Mouse (Mus musculus): ENCODE measurements around the gene Lsm12.
"Not testable (repeated sequence)": the region's sequence is repeated elsewhere in the genome, so short reads cannot be mapped to it uniquely, and the experiment has no call there.

Lsm12 gene

GRCm38 (mm10) chr11:102184253-102184645 is 847 bp downstream of the Lsm12 start:
- DNase-seq, result no peak

- DNase-seq, result no peak
Measured at GRCm38 (mm10) chr11:102179836-102180235, 5.3 kb downstream of the Lsm12 start.

- DNase-seq, result no peak
Measured at GRCm38 (mm10) chr11:102168689-102169088, 16.4 kb downstream of the Lsm12 start.

GRCm38 (mm10) chr11:102167539-102167938 is 17.6 kb downstream of the Lsm12 start:
- no peak for DNase-seq

- DNase-seq, result no peak
Measured at GRCm38 (mm10) chr11:102165971-102166722, 18.9 kb downstream of the Lsm12 start.

- DNase-seq, result no peak
Measured at GRCm38 (mm10) chr11:102159781-102160180, 25.3 kb downstream of the Lsm12 start.

GRCm38 (mm10) chr11:102158024-102158423 is 27.1 kb downstream of the Lsm12 start:
- DNase-seq, result not testable (repeated sequence)

GRCm38 (mm10) chr11:102156786-102157089 is 28.4 kb downstream of the Lsm12 start:
- DNase-seq, result no peak

- DNase-seq, result peak; percentile 89
Measured at GRCm38 (mm10) chr11:102156039-102156785, 28.9 kb downstream of the Lsm12 start, which contains the start of gene Tmem101. TSS of gene Tmem101 (minus strand) at chr11:102156404.

GRCm38 (mm10) chr11:102147213-102147989 is 37.7 kb downstream of the Lsm12 start:
- no peak for DNase-seq

GRCm38 (mm10) chr11:102146531-102146930 is 38.6 kb downstream of the Lsm12 start:
- no peak for DNase-seq

GRCm38 (mm10) chr11:102146005-102146404 is 39.1 kb downstream of the Lsm12 start:
- peak; percentile 38 for DNase-seq

GRCm38 (mm10) chr11:102145471-102146001 is 39.6 kb downstream of the Lsm12 start, which contains the start of gene Nags:
TSS of gene Nags (plus strand) at chr11:102145513.
- no peak for DNase-seq

GRCm38 (mm10) chr11:102144957-102145470 is 40.1 kb downstream of the Lsm12 start:
- no peak for DNase-seq

- peak; percentile 57 for DNase-seq
Measured at GRCm38 (mm10) chr11:102142355-102142754, 42.7 kb downstream of the Lsm12 start.

- DNase-seq, result peak; percentile 43
Measured at GRCm38 (mm10) chr11:102140508-102140907, 44.6 kb downstream of the Lsm12 start.

- peak; percentile 33 for DNase-seq
Measured at GRCm38 (mm10) chr11:102138447-102138740, 46.7 kb downstream of the Lsm12 start.

GRCm38 (mm10) chr11:102137625-102138446 is 47.3 kb downstream of the Lsm12 start:
- DNase-seq, result no peak

GRCm38 (mm10) chr11:102134516-102134915 is 50.6 kb downstream of the Lsm12 start:
- DNase-seq, result no peak

- DNase-seq, result no peak
Measured at GRCm38 (mm10) chr11:102117386-102117785, 67.7 kb downstream of the Lsm12 start.

- DNase-seq, result no peak
Measured at GRCm38 (mm10) chr11:102116241-102116640, 68.9 kb downstream of the Lsm12 start.
